Mouse (Mus musculus): Measurements from ENCODE around the gene Foxo1.

Foxo1 gene

DNA sequence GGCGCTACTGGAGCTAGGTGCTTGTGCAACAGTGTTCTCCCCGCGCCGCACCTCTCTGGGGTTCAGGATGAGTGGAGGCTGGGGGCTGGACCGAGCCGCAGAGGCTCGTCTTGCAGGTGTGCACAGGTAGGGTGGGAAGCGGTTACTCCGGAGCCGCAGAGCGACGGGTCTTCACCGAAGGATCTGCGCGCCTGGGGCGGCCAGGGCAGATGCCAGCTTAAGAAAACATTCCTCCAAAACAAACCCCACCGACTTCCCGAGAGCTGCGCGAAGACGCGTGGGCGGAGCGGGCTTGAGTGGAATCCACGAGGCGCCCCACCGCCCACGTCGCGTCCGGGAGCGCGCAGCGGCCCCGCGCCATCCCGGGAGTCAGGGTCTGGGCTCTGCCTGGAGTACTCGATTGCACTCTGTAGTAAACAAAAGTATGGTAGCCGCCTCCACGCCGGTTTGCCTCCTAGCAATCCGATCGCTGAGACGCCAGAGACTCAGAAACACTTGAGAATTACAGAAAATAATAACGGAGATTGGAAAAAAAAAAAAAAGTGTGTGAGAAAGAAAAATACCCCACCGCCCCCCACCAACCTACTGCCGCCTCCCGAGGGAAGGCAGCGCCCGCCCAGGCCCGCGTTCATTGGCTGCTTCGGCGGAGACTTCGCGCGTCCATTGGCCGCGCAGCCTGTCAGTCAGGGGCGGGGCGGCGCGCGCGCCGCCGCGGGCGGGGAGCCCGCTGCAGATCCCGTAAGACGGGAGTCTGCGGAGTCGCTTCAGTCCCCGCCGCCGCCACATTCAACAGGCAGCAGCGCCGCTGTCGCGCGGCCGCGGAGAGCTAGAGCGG is at the start of gene Foxo1:
TSS of gene Foxo1 (plus strand) at position 685 of the 835 bp plus-strand sequence.
- peak; percentile 84 for DNase-seq (ENCODE audit: low read depth, low spot score)

- DNase-seq (ENCODE audit: low read depth, low spot score), result no peak
These were observed 49.3 kb upstream of the Foxo1 start for GRCm38 (mm10) chr3:52218864-52219263.

- DNase-seq (ENCODE audit: low read depth, low spot score), result no peak
These were observed 47.1 kb upstream of the Foxo1 start for GRCm38 (mm10) chr3:52221082-52221481.

DNA sequence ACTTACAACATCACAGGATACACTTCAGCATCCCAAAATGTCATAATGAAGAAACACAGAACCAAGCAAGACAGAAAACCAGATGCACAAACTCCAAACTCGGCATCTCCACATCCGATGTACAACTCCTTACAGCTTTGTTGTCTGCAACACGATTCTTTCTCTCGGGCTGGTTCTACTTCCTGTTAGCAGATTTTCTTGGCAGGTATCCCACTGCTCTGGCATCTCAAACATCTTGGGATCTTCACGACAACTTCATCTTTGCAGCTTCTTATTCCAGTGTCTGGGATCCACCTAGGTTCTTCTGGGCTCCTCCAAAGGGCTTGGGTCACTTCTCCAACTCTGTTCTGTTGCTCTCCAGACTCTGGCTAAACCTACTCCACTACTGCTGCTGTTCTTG is 46.2 kb upstream of the Foxo1 start:
- DNase-seq (ENCODE audit: low read depth, low spot score), result no peak

- DNase-seq (ENCODE audit: low read depth, low spot score), result no peak
These were observed 31.6 kb upstream of the Foxo1 start for GRCm38 (mm10) chr3:52236488-52236887.

DNA sequence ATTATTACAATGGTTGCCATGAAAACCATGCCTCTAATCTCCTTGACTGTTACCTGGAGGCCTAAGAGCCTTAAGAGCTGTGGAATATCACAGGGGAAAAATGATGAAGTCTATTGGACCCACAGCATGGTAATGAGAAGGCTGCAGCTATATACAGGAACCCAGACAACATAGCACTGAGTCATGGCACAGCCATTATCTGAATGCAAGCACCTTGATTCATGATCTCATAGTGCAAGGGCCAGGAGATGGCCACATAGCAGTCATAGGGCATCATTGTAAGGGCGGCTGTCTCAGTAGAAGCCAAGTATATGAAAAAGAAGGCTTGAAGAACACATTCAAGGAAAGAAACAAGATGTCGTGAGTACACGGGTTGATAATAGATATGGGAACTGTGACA is 31.0 kb upstream of the Foxo1 start:
- DNase-seq (ENCODE audit: low read depth, low spot score), result no peak

- DNase-seq (ENCODE audit: low read depth, low spot score), result no peak
These were observed 27.1 kb upstream of the Foxo1 start for GRCm38 (mm10) chr3:52241062-52241461.

GRCm38 (mm10) chr3:52242457-52243105 is 25.6 kb upstream of the Foxo1 start:
- peak; percentile 70 for DNase-seq (ENCODE audit: low read depth, low spot score)

DNA sequence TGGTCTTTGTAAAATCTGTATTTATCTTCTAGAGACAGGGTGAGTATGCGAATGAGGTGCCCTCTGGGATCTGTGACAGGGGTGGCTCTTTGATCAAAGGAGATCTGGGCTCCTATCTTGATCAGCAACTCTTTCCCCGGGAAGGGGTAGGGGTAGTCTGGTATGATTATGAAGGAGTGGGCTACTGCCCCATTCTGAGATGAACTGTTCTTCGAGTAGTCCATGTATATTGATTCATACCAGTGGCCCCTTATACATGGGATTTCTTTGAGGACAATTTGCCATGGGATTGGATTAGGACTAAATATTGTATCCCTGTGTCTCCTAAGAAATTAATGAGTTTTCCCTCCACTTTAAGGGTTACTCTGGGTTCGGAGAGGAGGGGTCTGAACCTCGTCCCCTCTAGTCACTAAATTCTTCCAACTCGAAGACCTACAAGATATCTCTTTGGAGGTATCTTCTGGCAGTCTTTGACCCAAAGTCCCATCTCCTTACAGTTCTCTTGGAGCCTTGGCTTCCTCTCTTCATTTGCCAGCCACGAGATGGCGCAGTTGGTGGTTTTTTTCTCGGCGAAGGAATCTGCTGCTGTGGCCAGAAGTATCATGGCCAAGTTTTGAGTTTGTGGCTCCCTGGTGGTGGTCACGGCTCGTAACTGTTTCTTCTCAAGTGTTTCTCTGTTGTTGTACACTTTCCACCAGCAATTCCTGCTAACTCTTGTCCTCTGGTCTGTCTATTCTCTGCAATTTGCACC is 24.7 kb upstream of the Foxo1 start:
- no peak for DNase-seq (ENCODE audit: low read depth, low spot score)

- DNase-seq (ENCODE audit: low read depth, low spot score), result no peak
These were observed 21.9 kb upstream of the Foxo1 start for GRCm38 (mm10) chr3:52245996-52246830.

GRCm38 (mm10) chr3:52251184-52251583 is 17.0 kb upstream of the Foxo1 start:
- no peak for DNase-seq (ENCODE audit: low read depth, low spot score)

- no peak for DNase-seq (ENCODE audit: low read depth, low spot score)
These were observed 14.3 kb upstream of the Foxo1 start for GRCm38 (mm10) chr3:52253656-52254461.

DNA sequence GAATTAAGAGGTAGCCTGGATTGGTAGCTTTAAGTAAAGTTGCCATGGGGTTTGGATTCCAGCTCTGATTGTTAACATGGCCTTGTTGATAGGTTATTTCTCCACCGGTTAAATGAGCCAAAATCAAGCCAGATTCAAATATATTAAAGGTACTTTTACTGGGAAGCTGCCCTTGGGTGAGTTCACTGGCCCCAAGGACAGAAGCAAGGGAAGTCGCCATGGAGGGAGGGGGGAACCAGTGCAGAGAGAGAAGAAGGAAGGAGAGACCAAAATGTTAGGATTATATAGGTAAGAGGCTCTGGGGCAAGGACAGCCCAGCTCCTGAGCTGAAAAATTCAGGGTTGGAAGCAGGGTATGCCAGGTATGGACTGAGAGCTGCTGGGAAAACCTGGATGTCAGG is 13.6 kb upstream of the Foxo1 start:
- no peak for DNase-seq (ENCODE audit: low read depth, low spot score)

- peak; percentile 31 for DNase-seq (ENCODE audit: low read depth, low spot score)
These were observed 10.2 kb upstream of the Foxo1 start for GRCm38 (mm10) chr3:52257782-52258441.

DNA sequence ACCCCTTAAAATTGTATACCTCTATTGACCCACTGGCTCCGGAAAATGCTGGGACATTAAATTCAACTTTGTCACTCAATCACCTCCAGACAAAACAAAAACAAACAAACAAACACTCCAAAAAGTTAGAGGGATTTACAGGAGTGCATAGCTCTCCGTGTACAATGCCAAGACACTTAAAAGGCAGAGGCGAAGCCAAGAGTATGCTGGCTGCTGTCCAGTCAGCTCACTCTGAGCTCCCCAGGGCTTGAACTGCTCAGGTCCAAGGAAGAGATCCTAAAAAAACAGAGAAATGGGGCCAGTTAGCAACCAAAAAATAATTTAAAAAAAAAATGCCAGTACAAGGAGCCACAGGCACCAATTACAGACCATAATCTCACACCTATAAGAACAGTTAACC is 9.6 kb upstream of the Foxo1 start:
- no peak for DNase-seq (ENCODE audit: low read depth, low spot score)

DNA sequence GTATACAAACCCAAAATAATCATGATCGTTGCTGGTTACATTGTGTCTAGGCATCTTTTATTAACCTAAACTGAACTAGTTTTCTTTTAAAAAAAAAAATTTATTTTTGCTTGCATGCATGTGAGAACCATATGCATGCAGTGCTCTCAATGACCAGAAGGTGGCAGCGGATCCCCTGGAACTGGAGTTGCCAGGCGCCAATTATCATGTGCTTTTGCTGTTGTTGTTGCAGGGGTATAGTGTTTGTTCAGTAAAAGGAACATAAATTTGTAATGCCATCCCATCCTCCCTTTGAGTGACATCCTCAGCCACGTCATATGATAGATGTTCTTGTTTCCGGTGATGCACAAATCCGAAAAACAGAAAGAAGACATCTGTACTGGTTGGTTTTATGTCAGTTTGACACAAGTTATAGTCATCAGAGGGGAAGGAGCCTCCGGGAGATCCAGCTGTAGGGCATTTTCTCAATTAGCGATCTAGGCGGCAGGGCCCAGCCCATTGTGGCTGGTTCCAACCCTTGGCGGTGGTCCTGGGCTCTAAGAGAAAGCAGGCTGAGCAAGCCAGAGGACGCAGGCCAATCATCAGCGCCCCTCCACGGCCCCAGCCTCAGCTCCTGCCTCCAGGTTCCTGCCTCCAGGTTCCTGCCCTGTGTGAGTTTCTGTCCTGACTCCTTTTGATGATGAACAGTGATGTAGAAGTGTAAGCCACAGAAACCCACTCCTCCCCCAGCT is 5.5 kb upstream of the Foxo1 start:
- peak; percentile 61 for DNase-seq (ENCODE audit: low read depth, low spot score)

GRCm38 (mm10) chr3:52264354-52264753 is 3.8 kb upstream of the Foxo1 start:
- DNase-seq (ENCODE audit: low read depth, low spot score), result no peak

DNA sequence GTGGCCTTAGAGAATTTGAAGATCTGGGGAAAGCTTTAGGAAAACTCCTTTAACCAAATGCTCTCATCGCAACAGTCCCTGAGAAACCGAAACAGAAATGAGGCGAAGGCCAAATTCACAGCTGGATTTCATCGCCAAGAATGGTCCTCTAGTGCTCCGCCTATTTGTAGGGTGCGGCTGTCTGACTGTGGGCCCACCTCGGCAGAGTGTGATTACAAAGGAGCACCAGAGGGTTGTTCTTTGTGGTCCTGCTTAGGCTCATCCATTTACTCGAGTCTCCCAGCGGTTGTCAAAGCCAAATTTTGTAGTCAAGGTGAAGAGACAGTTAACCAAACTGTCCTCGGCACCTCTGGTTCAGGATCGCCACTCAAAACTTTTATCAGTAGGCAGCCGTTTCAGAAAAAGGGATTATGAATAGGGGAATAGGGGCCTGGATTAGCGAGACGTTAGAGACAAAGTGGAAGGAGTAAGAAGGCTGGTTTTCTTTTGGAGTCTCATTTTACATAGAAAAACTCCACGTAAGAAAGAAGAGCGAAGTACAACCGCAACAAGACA is 1.5 kb upstream of the Foxo1 start:
- no peak for DNase-seq (ENCODE audit: low read depth, low spot score)

DNA sequence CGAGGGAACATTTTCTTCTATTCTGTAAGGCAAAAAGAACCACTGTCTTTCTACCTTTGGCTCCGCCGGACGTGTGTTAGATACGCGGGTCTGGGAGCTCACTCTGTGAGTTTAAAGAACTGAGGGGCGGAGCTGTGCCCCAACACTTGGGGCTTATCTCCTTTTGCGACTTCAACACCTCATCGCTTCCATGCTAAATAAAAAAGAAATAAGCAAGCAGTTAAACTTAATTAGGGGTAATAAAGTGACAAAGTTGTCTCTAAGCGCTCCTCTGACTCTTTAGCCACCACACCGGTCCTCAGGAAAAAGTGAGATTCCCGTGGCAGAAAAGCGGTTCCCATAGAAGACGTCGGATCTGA is 864 bp upstream of the Foxo1 start:
- DNase-seq (ENCODE audit: low read depth, low spot score), result no peak

DNA sequence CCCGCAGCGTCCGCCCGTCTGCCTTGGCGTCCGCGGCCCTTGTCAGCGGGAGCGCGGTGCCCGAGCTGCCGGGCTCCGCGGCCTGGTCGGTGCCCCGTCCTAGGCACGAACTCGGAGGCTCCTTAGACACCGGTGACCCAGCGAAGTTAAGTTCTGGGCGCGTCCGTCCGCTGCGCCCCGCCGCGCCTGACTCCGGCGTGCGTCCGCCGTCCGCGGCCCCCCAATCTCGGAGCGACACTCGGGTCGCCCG is 276 bp downstream of the Foxo1 start:
- no peak for DNase-seq (ENCODE audit: low read depth, low spot score)
